Mouse (Mus musculus): ENCODE data around the gene Rasgrf1.

DNA sequence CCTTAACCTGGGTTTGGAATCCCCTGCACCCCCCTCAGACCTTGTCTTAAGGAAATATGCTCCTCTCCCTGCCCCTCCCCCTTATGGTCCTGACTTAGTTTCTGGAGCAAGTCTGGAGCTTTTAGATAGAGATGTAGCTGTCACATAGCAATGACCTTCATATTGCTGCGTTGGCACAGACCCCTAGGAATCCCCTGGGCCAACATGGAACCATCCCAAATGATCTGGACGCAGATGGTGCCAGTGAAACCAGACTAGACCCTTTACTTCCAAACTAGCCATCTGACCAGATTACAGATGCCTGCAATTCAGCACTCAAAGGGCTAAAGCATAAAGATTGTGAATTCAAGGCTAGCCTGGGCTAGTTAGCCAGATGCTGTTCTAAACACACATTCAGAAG, 147.0 kb downstream of the Rasgrf1 start:
- no peak for TF ChIP-seq CTCF (IDR thresholded peaks at IDR 0.05; ENCODE audit: borderline replicate concordance, control insufficient read depth, extremely low read depth, insufficient read depth, low read length, poor library complexity)
- TF ChIP-seq POLR2A (IDR thresholded peaks at IDR 0.05; ENCODE audit: control insufficient read depth, extremely low read depth, insufficient read depth, low read length, poor library complexity): no peak

All from thymus, adult 2 months (tissue).